Mouse (Mus musculus): Measurements from ENCODE around the gene Ptar1. TPM values are rescaled to one million over a fixed set of nuclear protein-coding genes. Genes with fewer than 3 reads are reported as not detected.

Ptar1 gene
- total and polyA plus RNA-seq, 3 experiments = 5.6 to 10.4 (median 7.1) TPM

DNA sequence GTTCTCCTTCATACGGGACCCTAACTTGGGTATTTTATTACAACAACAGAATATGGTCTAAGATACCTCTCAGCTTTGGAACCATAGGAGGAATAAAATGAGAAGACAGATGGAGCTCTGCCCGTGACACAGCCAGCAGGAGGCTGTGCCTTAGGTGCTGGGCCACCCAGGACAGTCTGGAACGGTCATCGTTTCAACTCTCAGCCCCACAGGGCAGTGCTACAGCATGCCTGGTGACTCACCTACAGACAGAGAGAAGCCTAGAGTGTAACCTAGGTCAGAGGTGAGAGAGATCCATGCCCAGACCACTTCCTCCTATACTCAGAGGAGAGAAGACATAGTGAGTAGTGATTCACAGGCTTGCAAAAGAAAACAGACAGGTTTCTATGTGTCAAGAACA, 92.9 kb downstream of the Ptar1 start:
- H3K79me2 ChIP-seq (replicated peaks; ENCODE audit: control insufficient read depth, extremely low read depth, insufficient read depth, poor library complexity, severe bottlenecking) = no peaks in the 10 kb centered on the region
- dilution Hi-C loops (cut with MboI; ENCODE audit: extremely low pct_ligation_motif_present, extremely low pct_unique_long_range_greater_than_20kb, low sequenced_read_pairs) = no loop called here
- no peak overlapping the region for H3K27ac ChIP-seq (ENCODE audit: insufficient read depth, low read depth)
- H3K4me3 ChIP-seq (replicated peaks in 1 of 3; ENCODE audit: low read depth in 2 of 3, low read length in 2 of 3, poor library complexity in 1 of 3) = no peak overlapping the region
- H3K27me3 ChIP-seq (replicated peaks) = no peaks in the 10 kb centered on the region
- no peak for TF ChIP-seq PAX5 (IDR thresholded peaks at IDR 0.05; ENCODE audit: low read length)
- TF ChIP-seq RCOR1 (conservative IDR thresholded peaks at IDR 0.05; ENCODE audit: low read depth, low read length) = no peak
- no peak for TF ChIP-seq IRF4 (IDR thresholded peaks at IDR 0.05; ENCODE audit: low read depth, low read length)
- no peak for TF ChIP-seq ETS1 (conservative IDR thresholded peaks at IDR 0.05; ENCODE audit: low read depth, low read length)
- no peak for TF ChIP-seq GABPA (IDR thresholded peaks at IDR 0.05; ENCODE audit: insufficient replicate concordance, low read depth, low read length)
- no peak for TF ChIP-seq MEF2A (IDR thresholded peaks at IDR 0.05; ENCODE audit: borderline replicate concordance, low read depth, low read length)
- no peak for TF ChIP-seq RAD21 (IDR thresholded peaks at IDR 0.05; ENCODE audit: low read depth, low read length)
- no peak for TF ChIP-seq SIN3A (IDR thresholded peaks at IDR 0.05; ENCODE audit: low read length)
- TF ChIP-seq HCFC1 (IDR thresholded peaks at IDR 0.05; ENCODE audit: low read depth, low read length) = no peak
- TF ChIP-seq CTCF (conservative IDR thresholded peaks at IDR 0.05 in 1 of 2, IDR thresholded peaks at IDR 0.05 in 1 of 2; ENCODE audit: low read depth in 2 of 2, low read length in 2 of 2) = no peak
- no peak for TF ChIP-seq E2F4 (IDR thresholded peaks at IDR 0.05; ENCODE audit: insufficient replicate concordance, low read depth, low read length)
- no peak for TF ChIP-seq POLR2AphosphoS2 (IDR thresholded peaks at IDR 0.05; ENCODE audit: low read depth, low read length)
- no peak for TF ChIP-seq MAFK (IDR thresholded peaks at IDR 0.05; ENCODE audit: insufficient replicate concordance, low read length)
- TF ChIP-seq MXI1 (IDR thresholded peaks at IDR 0.05; ENCODE audit: low read depth, low read length) = no peak
- no peak for TF ChIP-seq SMC3 (IDR thresholded peaks at IDR 0.05; ENCODE audit: low read depth, low read length)
- TF ChIP-seq EP300 (IDR thresholded peaks at IDR 0.05; ENCODE audit: low read length) = no peak
- no peak for TF ChIP-seq MAX (IDR thresholded peaks at IDR 0.05; ENCODE audit: low read length)
- TF ChIP-seq ZNF384 (IDR thresholded peaks at IDR 0.05; ENCODE audit: low read depth, low read length) = no peak
- no peaks in the 10 kb centered on the region for H3K9me3 ChIP-seq (replicated peaks; ENCODE audit: low read length)
- in situ Hi-C loops (cut with MboI; ENCODE audit: low pct_ligation_motif_present, low pct_unique_long_range_greater_than_20kb, low sequenced_read_pairs) = no loop called here
- DNase-seq (ENCODE audit: extremely low read depth) = no peak
- no peaks in the 10 kb centered on the region for H3K36me3 ChIP-seq (replicated peaks in 1 of 2; ENCODE audit: control insufficient read depth in 1 of 2, insufficient read depth in 1 of 2, low read length in 1 of 2)
- peaks cover 2 to 23% of the 10 kb centered on the region in 2 experiments; a peak in 2 of 4 replicates for H3K4me1 ChIP-seq (ENCODE audit: control insufficient read depth in 1 of 2, insufficient read depth in 2 of 2)
- H3K9ac ChIP-seq (ENCODE audit: insufficient read depth, low read depth) = no peak overlapping the region
- no peak overlapping the region for H3K4me2 ChIP-seq (ENCODE audit: insufficient read depth, low read depth, poor library complexity, severe bottlenecking)

Other genes starting within 250 kb of the Ptar1 start
- gene Mamdc2, start 239.0 kb upstream of the Ptar1 start, total RNA-seq (2012; rRNA removed) = 0.04 and 0.08 TPM in 2 replicates
- 0.35 and 0.67 TPM in 2 replicates for gene Mamdc2, start 239.0 kb upstream of the Ptar1 start, total RNA-seq (2014; rRNA removed)
- 0.17 and 0.20 TPM in 2 replicates for gene Mamdc2, start 239.0 kb upstream of the Ptar1 start, polyA plus RNA-seq (2012; ENCODE audit: insufficient read length, low read depth)
- gene 1700028P14Rik, start 34.6 kb upstream of the Ptar1 start, total RNA-seq (2012; rRNA removed) = not detected in 2 replicates
- not detected in 2 replicates for gene 1700028P14Rik, start 34.6 kb upstream of the Ptar1 start, total RNA-seq (2014; rRNA removed)
- gene 1700028P14Rik, start 34.6 kb upstream of the Ptar1 start, polyA plus RNA-seq (2012; ENCODE audit: insufficient read length, low read depth) = not detected in 2 replicates
- 0.08 and 0.21 TPM in 2 replicates for gene Apba1, start 71.5 kb downstream of the Ptar1 start, total RNA-seq (2012; rRNA removed)
- gene Apba1, start 71.5 kb downstream of the Ptar1 start, total RNA-seq (2014; rRNA removed) = 0.09 and 0.19 TPM in 2 replicates
- gene Apba1, start 71.5 kb downstream of the Ptar1 start, polyA plus RNA-seq (2012; ENCODE audit: insufficient read length, low read depth) = 0.24 and 0.25 TPM in 2 replicates

Data from CH12.LX (cell line).